Mouse (Mus musculus) urinary bladder, adult 2 months (tissue): ENCODE data around the gene Mlc1. TPM values are rescaled to one million over a fixed set of nuclear protein-coding genes. Genes with fewer than 3 reads are reported as not detected.

Source experiments
- DNase-seq: peaks from one replicate; pipeline ENCODE4 v3.0.0; 2022; ENCODE audit warnings: low spot score
- polyA plus RNA-seq: library from polyadenylated mRNA; depleted of rRNA; stranded (reverse); fragments of >200 nt; gene quantifications from 2 replicates; pipeline ENCODE4 v1.2.3, GENCODE M21; 2012; rRNA removed

The Mlc1 gene
- polyA plus RNA-seq, 1 experiment = 0.01 TPM

GRCm38 (mm10) chr15:88937291-88937650 lies 41.5 kb downstream of the Mlc1 start:
- DNase-seq = no peak

- no peak for DNase-seq
Measured at GRCm38 (mm10) chr15:88936619-88937290, 42.1 kb downstream of the Mlc1 start.

GRCm38 (mm10) chr15:88934141-88934540 lies 44.7 kb downstream of the Mlc1 start:
- DNase-seq = no peak

GRCm38 (mm10) chr15:88932667-88933066 lies 46.1 kb downstream of the Mlc1 start:
- DNase-seq = no peak

- DNase-seq = no peak
Measured at GRCm38 (mm10) chr15:88921992-88922310, 56.9 kb downstream of the Mlc1 start.

- DNase-seq = no peak
Measured at GRCm38 (mm10) chr15:88921131-88921991, 57.4 kb downstream of the Mlc1 start.

GRCm38 (mm10) chr15:88920065-88920464 lies 58.7 kb downstream of the Mlc1 start:
- no peak for DNase-seq

- no peak for DNase-seq
Measured at GRCm38 (mm10) chr15:88919328-88919727, 59.5 kb downstream of the Mlc1 start.

GRCm38 (mm10) chr15:88917126-88917525 lies 61.7 kb downstream of the Mlc1 start:
- DNase-seq = no peak

- DNase-seq = no peak
Measured at GRCm38 (mm10) chr15:88916366-88916765, 62.4 kb downstream of the Mlc1 start.

- DNase-seq = no peak
Measured at GRCm38 (mm10) chr15:88915046-88915445, 63.8 kb downstream of the Mlc1 start.

- DNase-seq = no peak
Measured at GRCm38 (mm10) chr15:88906347-88906746, 72.5 kb downstream of the Mlc1 start.

Other genes with a start within 250 kb of the Mlc1 start
- 13.7 and 21.7 TPM in 2 replicates for gene Brd1, start 244.8 kb downstream of the Mlc1 start, polyA plus RNA-seq
- 3.2 and 4.1 TPM in 2 replicates for gene Zbed4, start 227.3 kb downstream of the Mlc1 start, polyA plus RNA-seq
- 16.3 TPM in 2 replicates for gene Alg12, start 159.7 kb downstream of the Mlc1 start, polyA plus RNA-seq
- 31.0 and 36.2 TPM in 2 replicates for gene Creld2, start 159.4 kb downstream of the Mlc1 start, polyA plus RNA-seq
- 11.7 and 12.4 TPM in 2 replicates for gene Pim3, start 116.8 kb downstream of the Mlc1 start, polyA plus RNA-seq
- not detected in 2 replicates for gene Ttll8, start 24.6 kb downstream of the Mlc1 start, polyA plus RNA-seq
- gene Mov10l1, start 3.9 kb upstream of the Mlc1 start, polyA plus RNA-seq = 0.03 TPM in 1 of 2 replicates, not detected in the other
- gene Panx2, start 80.7 kb upstream of the Mlc1 start, polyA plus RNA-seq = 0.67 and 0.78 TPM in 2 replicates
- gene Trabd, start 96.1 kb upstream of the Mlc1 start, polyA plus RNA-seq = 33.3 and 36.9 TPM in 2 replicates
- 25.0 and 27.2 TPM in 2 replicates for gene Selenoo, start 110.1 kb upstream of the Mlc1 start, polyA plus RNA-seq
- 15.3 and 15.4 TPM in 2 replicates for gene Tubgcp6, start 144.1 kb upstream of the Mlc1 start, polyA plus RNA-seq
- 27.2 and 36.4 TPM in 2 replicates for gene Hdac10, start 149.7 kb upstream of the Mlc1 start, polyA plus RNA-seq
- gene Mapk12, start 161.7 kb upstream of the Mlc1 start, polyA plus RNA-seq = 44.5 and 49.8 TPM in 2 replicates
- gene Mapk11, start 170.6 kb upstream of the Mlc1 start, polyA plus RNA-seq = 6.6 and 7.5 TPM in 2 replicates
- 171 and 187 TPM in 2 replicates for gene Plxnb2, start 201.8 kb upstream of the Mlc1 start, polyA plus RNA-seq
- gene Dennd6b, start 217.5 kb upstream of the Mlc1 start, polyA plus RNA-seq = 16.0 and 23.8 TPM in 2 replicates
- gene Ppp6r2, start 232.5 kb upstream of the Mlc1 start, polyA plus RNA-seq = 29.1 and 41.4 TPM in 2 replicates